ENCODE assay signal across 8 mouse cellular contexts in genomic region chr9:120415504-120415903, GRCm38 (mm10).
DNase-seq lines count a peak whose midpoint lies in the region; ATAC-seq and TF ChIP-seq lines count a peak whose summit lies in the region.

No protein-coding gene starts in this region.

- DNase-seq in urinary bladder, adult 18-20 months (ENCODE audit: low spot score in 2 of 2), result peak; percentile 47 to 55
- DNase-seq in urinary bladder, postnatal 10 days (ENCODE audit: low spot score), result no peak
- DNase-seq in cerebellum, adult 18-20 months, result peak; percentile 74 to 79
- DNase-seq in frontal cortex, postnatal 25 days (ENCODE audit: low spot score in 2 of 2), result peak; percentile 55 to 68
- DNase-seq in kidney, adult 2 months, result peak; percentile 87
- DNase-seq in limb, embryonic 11.5 days (ENCODE audit: low spot score), result peak; percentile 84
- peak; percentile 75 to 76 for DNase-seq in natural killer cell, adult 2 months (ENCODE audit: low spot score in 2 of 2)
- peak; percentile 87 for DNase-seq in testis, postnatal 10 days (ENCODE audit: low spot score)

- H3K9ac ChIP-seq in limb, embryonic 11.5 days (ENCODE audit: low read length), result no peak overlapping the region

- WGBS in kidney, adult 2 months, result 0% methylated on average over 7 of the region's 7 CpGs
- 0% methylated on average over 4 of the region's 7 CpGs for WGBS in limb, embryonic 11.5 days

- H3K9me3 ChIP-seq in limb, embryonic 11.5 days (ENCODE audit: control insufficient read depth, low read length), result no peaks in the 10 kb centered on the region

- H3K4me2 ChIP-seq in limb, embryonic 11.5 days (ENCODE audit: low read depth, severe bottlenecking), result no peak overlapping the region

- no peak for TF ChIP-seq POLR2A in kidney, adult 2 months (IDR thresholded peaks at IDR 0.05; ENCODE audit: low read depth, low read length)

- no peaks in the 10 kb centered on the region for H3K36me3 ChIP-seq in kidney, adult 2 months (ENCODE audit: control insufficient read depth, insufficient read depth, low read length)
- H3K36me3 ChIP-seq in limb, embryonic 11.5 days (ENCODE audit: control insufficient read depth, insufficient read depth, low read length), result no peaks in the 10 kb centered on the region

- TF ChIP-seq CTCF in kidney, adult 2 months (conservative IDR thresholded peaks at IDR 0.05; ENCODE audit: insufficient read depth, insufficient read length, low read depth, low read length), result peak; percentile 87

- H3K4me1 ChIP-seq in kidney, adult 2 months (ENCODE audit: control insufficient read depth, insufficient read depth, low read length), result no peaks in the 10 kb centered on the region
- no peaks in the 10 kb centered on the region for H3K4me1 ChIP-seq in limb, embryonic 11.5 days (ENCODE audit: control insufficient read depth, insufficient read depth, low read length)

- H3K4me3 ChIP-seq in kidney, adult 2 months (ENCODE audit: insufficient read depth, low read depth, low read length), result no peak overlapping the region
- no peak overlapping the region for H3K4me3 ChIP-seq in limb, embryonic 11.5 days (ENCODE audit: low read depth, low read length)

- no peak overlapping the region for H3K27ac ChIP-seq in kidney, adult 2 months (ENCODE audit: insufficient read depth, low read depth, low read length)
- no peak overlapping the region for H3K27ac ChIP-seq in limb, embryonic 11.5 days (replicated peaks; ENCODE audit: low read depth, low read length)

- no peaks in the 10 kb centered on the region for H3K27me3 ChIP-seq in kidney, adult 2 months (replicated peaks; ENCODE audit: control insufficient read depth, insufficient read depth, low read length)
- H3K27me3 ChIP-seq in limb, embryonic 11.5 days (ENCODE audit: control insufficient read depth, insufficient read depth, low read length), result no peaks in the 10 kb centered on the region

- ATAC-seq in limb, embryonic 11.5 days (ENCODE audit: insufficient number of reproducible peaks, low FRiP score, low TSS enrichment, low read depth), result no peak
